Mouse (Mus musculus) testis, adult 2 months (tissue): Measurements from ENCODE around the gene Grb2.

ENCODE experiments used
- CTCF ChIP-seq: fragments of 200-500 bp; IDR thresholded peaks from 2 replicates; pipeline ENCODE4 v1.5.1; 2012; ENCODE audit warnings: low read depth, mild to moderate bottlenecking, inconsistent platforms, low read length, moderate library complexity; ENCODE audit not compliant: control insufficient read depth, insufficient read depth, insufficient replicate concordance
- POLR2A ChIP-seq: fragments of 200-500 bp; IDR thresholded peaks from 2 replicates; pipeline ENCODE4 v1.6.1; 2012; ENCODE audit warnings: low read depth, mild to moderate bottlenecking, inconsistent platforms, low read length, moderate library complexity; ENCODE audit not compliant: control insufficient read depth

DNA sequence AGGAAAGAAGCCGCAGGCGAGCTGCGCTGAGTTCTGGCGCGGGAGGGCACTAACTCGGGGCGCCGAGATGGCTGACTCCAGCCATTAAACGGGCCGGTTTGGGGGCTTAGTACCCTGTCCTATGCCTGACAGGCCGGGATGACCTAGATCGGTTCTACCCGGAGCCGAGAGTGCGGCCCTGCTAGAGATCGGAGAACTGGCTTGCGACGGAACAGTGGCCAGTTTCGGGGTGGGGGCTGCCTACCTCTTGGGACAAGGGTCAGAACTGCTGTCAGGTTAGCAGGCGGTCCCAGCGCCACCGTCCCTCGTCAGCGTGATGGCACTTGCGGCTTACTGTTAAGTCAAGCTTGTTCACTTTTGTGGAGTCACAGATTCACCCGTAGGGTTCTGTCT, 104.1 kb downstream of the Grb2 start:
- no peak; the same call in 1 of the 2 replicates for TF ChIP-seq POLR2A
- TF ChIP-seq CTCF, result no peak
